Mouse (Mus musculus): ENCODE data around the gene Chl1.

DNA sequence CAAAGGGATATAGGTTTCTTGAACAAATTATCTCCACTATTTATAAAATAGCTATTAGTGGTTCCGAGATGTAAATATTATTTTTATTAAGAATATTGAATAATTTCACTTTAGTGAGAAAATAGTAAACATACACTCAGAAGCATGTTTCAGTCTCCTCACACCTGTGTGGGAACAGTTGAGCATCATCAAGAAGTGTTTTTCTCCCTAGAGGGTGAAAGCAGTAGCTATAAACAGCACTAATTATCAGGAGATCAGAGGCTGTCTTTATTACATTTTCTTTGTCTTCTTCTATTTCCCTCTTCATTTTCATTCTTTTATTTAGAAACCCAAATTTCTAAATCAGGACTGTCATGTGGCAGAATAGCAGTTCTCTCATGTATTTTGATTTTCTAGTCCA lies 166.7 kb downstream of the Chl1 start:
- no peak for TF ChIP-seq EP300 (IDR thresholded peaks at IDR 0.05; ENCODE audit: low read depth)
- no peak for TF ChIP-seq CTCF (IDR thresholded peaks at IDR 0.05; ENCODE audit: low read depth)
